In genomic region chr3:67505286-67505685, GRCm38 (mm10) we compare ENCODE assay signal across 26 mouse cellular contexts. TPM values are rescaled to one million over a fixed set of nuclear protein-coding genes. Genes with fewer than 3 reads are reported as not detected.
DNase-seq lines count a peak whose midpoint lies in the region; ATAC-seq and TF ChIP-seq lines count a peak whose summit lies in the region.
"Had no signal": no experiment of that assay in that cellular context is flagged by ENCODE, and none has a peak within 500 bp of the region (broad histone marks: within the 10 kb centered on the region; RNA-seq: fewer than 3 reads in every experiment).

No protein-coding gene starts in this region.

- POLR2A ChIA-PET in Patski (lab: Charles Lee) = no interaction called here

- H3K9ac ChIP-seq in hindbrain, embryonic 14.5 days = no peak overlapping the region
- H3K9ac ChIP-seq: embryonic facial prominence, embryonic 12.5 days; forebrain, embryonic 12.5 days had no signal

- no peak overlapping the region for H3K4me2 ChIP-seq in hindbrain, embryonic 14.5 days (replicated peaks)
- H3K4me2 ChIP-seq: embryonic facial prominence, embryonic 12.5 days; forebrain, embryonic 12.5 days had no signal

- in situ Hi-C loops in Patski (cut with MboI; ENCODE audit: low pct_unique_long_range_greater_than_20kb) = no loop called here

- H3K27me3 ChIP-seq in Patski = no peaks in the 10 kb centered on the region
- no peaks in the 10 kb centered on the region for H3K27me3 ChIP-seq in hindbrain, embryonic 14.5 days (ENCODE audit: control insufficient read depth, insufficient read depth, low read length)
- H3K27me3 ChIP-seq: CH12.LX; embryonic facial prominence, embryonic 12.5 days; forebrain, embryonic 12.5 days had no signal

- no peaks in the 10 kb centered on the region for H3K36me3 ChIP-seq in hindbrain, embryonic 14.5 days (replicated peaks; ENCODE audit: control insufficient read depth, insufficient read depth)
- H3K36me3 ChIP-seq: embryonic facial prominence, embryonic 10.5 days; embryonic facial prominence, embryonic 12.5 days; forebrain, embryonic 10.5 days; forebrain, embryonic 12.5 days; G1E had no signal

- H3K4me3 ChIP-seq in hindbrain, embryonic 14.5 days (replicated peaks; ENCODE audit: low read length) = no peak overlapping the region
- H3K4me3 ChIP-seq: embryonic facial prominence, embryonic 10.5 days; embryonic facial prominence, embryonic 12.5 days; erythroblast, embryonic 14.5 days; forebrain, embryonic 10.5 days; forebrain, embryonic 12.5 days had no signal

- intact Hi-C loops in left cerebral cortex, postnatal 4 days (cut with DNase I) = no loop called here

- CTCF ChIA-PET in Patski (lab: Charles Lee) = no interaction called here

- peak; percentile 80 for DNase-seq in Muller cell, postnatal 12 days (ENCODE audit: inconsistent ontology term)
- peak; percentile 33 for DNase-seq in Patski (ENCODE audit: low read depth, low spot score)
- no peak for DNase-seq in left cerebral cortex, postnatal 4 days
- no peak for DNase-seq in hindbrain, embryonic 14.5 days (ENCODE audit: low spot score)
- DNase-seq in urinary bladder, adult 2 months (ENCODE audit: low spot score) = no peak
- DNase-seq: adrenal gland, adult 2 months; adrenal gland, postnatal 10 days; adrenal gland, postnatal 25 days; B cell, adult 2 months; cerebellum, adult 11 months; cerebellum, adult 18-20 months; cerebellum, adult 8-10 months; cerebellum, adult 9-11 months; cerebellum, postnatal 14 days; cerebellum, postnatal 36 days had no signal

- H3K27ac ChIP-seq in hindbrain, embryonic 14.5 days = no peak overlapping the region
- H3K27ac ChIP-seq: embryonic facial prominence, embryonic 10.5 days; embryonic facial prominence, embryonic 12.5 days; forebrain, embryonic 10.5 days; forebrain, embryonic 12.5 days had no signal

- 87% methylated on average over 2 of the region's 2 CpGs for WGBS in hindbrain, embryonic 14.5 days

- TF ChIP-seq CTCF in Patski (IDR thresholded peaks at IDR 0.05) = no peak

- H3K4me1 ChIP-seq in hindbrain, embryonic 14.5 days (replicated peaks; ENCODE audit: control insufficient read depth, insufficient read depth, low read length) = no peaks in the 10 kb centered on the region

- peak; percentile 77 for ATAC-seq in Patski
- ATAC-seq in hindbrain, embryonic 14.5 days (ENCODE audit: low FRiP score) = no peak
- ATAC-seq: CD4-positive, CD25-positive, alpha-beta regulatory T cell, adult 4 months; forebrain, embryonic 14.5 days; forebrain, embryonic 16.5 days had no signal

- H3K9me3 ChIP-seq in hindbrain, embryonic 14.5 days (ENCODE audit: control insufficient read depth, low read length) = no peaks in the 10 kb centered on the region
- H3K9me3 ChIP-seq: embryonic facial prominence, embryonic 10.5 days; embryonic facial prominence, embryonic 12.5 days; forebrain, embryonic 10.5 days; forebrain, embryonic 12.5 days; G1E had no signal

RNA-seq across cellular contexts. Expression of gene Rarres1, which starts 10.0 kb away (rescaled TPM):
- polyA plus RNA-seq in Patski (2021) = not detected
- total RNA-seq in left cerebral cortex, postnatal 4 days (2021) = 1 to 10 TPM; 1.6 to 2.0 TPM
- 2.1 and 2.4 TPM in 2 replicates for polyA plus RNA-seq in hindbrain, embryonic 14.5 days (2014; fragmentation: Nextera tagmentation; extraction: Ambion mirVana)
- polyA plus RNA-seq in urinary bladder, adult 2 months (2012; rRNA removed) = 0.55 and 0.91 TPM in 2 replicates
- total RNA-seq: common myeloid progenitor, adult 5-6 weeks had no signal
- polyA plus RNA-seq: CD4-positive, CD25-positive, alpha-beta regulatory T cell, adult 4 months; G1E had no signal

RNA-seq across cellular contexts. Expression of gene Lxn, which starts 41.6 kb away (rescaled TPM):
- polyA plus RNA-seq in Patski (2021) = 74.6 TPM
- total RNA-seq in left cerebral cortex, postnatal 4 days (2021) = 10 to 100 TPM; 55.3 to 55.9 TPM
- polyA plus RNA-seq in hindbrain, embryonic 14.5 days (2014; fragmentation: Nextera tagmentation; extraction: Ambion mirVana) = 195 and 204 TPM in 2 replicates
- 31.9 and 34.4 TPM in 2 replicates for polyA plus RNA-seq in urinary bladder, adult 2 months (2012; rRNA removed)

Comparison
In these comparisons a context has a peak if more than half of its experiments do, and no peak if none do; other contexts are left out.
1. DNase-seq: peak in Muller cell, postnatal 12 days (single experiment) and Patski (single experiment); none in left cerebral cortex, postnatal 4 days (single experiment), hindbrain, embryonic 14.5 days (single experiment) and urinary bladder, adult 2 months (single experiment).